Mouse (Mus musculus): Measurements from ENCODE around the gene Hbb-bt. TPM values are rescaled to one million over a fixed set of nuclear protein-coding genes. Genes with fewer than 3 reads are reported as not detected.

The Hbb-bt gene
- total and polyA plus RNA-seq, 3 experiments = 0.42 to 5.6 (median 4.3) TPM

GRCm38 (mm10) chr7:103792669-103793388 is 21.0 kb downstream of the Hbb-bt start:
- in situ Hi-C loops (cut with MboI; ENCODE audit: low pct_ligation_motif_present, low pct_unique_long_range_greater_than_20kb, low sequenced_read_pairs) (no loop called here), dilution Hi-C loops (cut with MboI; ENCODE audit: extremely low pct_ligation_motif_present, extremely low pct_unique_long_range_greater_than_20kb, low sequenced_read_pairs) (no loop called here)
- Histone ChIP-seq H3K36me3 (replicated peaks in 1 of 2; ENCODE audit: control insufficient read depth in 1 of 2, insufficient read depth in 1 of 2, low read length in 1 of 2) (no peaks in the 10 kb centered on the region), H3K4me1 (ENCODE audit: control insufficient read depth in 1 of 2, insufficient read depth in 2 of 2) (no peaks in the 10 kb centered on the region), H3K9ac (ENCODE audit: insufficient read depth, low read depth) (no peak overlapping the region), H3K4me3 (replicated peaks in 1 of 3; ENCODE audit: low read depth in 2 of 3, low read length in 2 of 3, poor library complexity in 1 of 3) (no peak overlapping the region), H3K79me2 (replicated peaks; ENCODE audit: control insufficient read depth, extremely low read depth, insufficient read depth, poor library complexity, severe bottlenecking) (no peaks in the 10 kb centered on the region), H3K4me2 (ENCODE audit: insufficient read depth, low read depth, poor library complexity, severe bottlenecking) (no peak overlapping the region), H3K9me3 (replicated peaks; ENCODE audit: low read length) (no peaks in the 10 kb centered on the region), H3K27me3 (replicated peaks) (no peaks in the 10 kb centered on the region), H3K27ac (ENCODE audit: insufficient read depth, low read depth) (no peak overlapping the region)
- DNase-seq (ENCODE audit: extremely low read depth) = peak; percentile 52
- TF ChIP-seq SMC3 (IDR thresholded peaks at IDR 0.05; ENCODE audit: low read depth, low read length) = peak; percentile 55
- 0 out of 2 replicates have a peak, but pooled peaks have one; percentile 24 for TF ChIP-seq MAZ (IDR thresholded peaks at IDR 0.05; ENCODE audit: low read depth, low read length)
- TF ChIP-seq TBP (conservative IDR thresholded peaks at IDR 0.05; ENCODE audit: low read depth, low read length) = no peak
- peak; percentile 54 for TF ChIP-seq RAD21 (IDR thresholded peaks at IDR 0.05; ENCODE audit: low read depth, low read length)
- TF ChIP-seq CTCF (conservative IDR thresholded peaks at IDR 0.05 in 1 of 2, IDR thresholded peaks at IDR 0.05 in 1 of 2; ENCODE audit: low read depth in 2 of 2, low read length in 2 of 2) = peak; percentile 27 to 65; a peak in 3 of 4 replicates

GRCm38 (mm10) chr7:103791721-103792120 is 22.1 kb downstream of the Hbb-bt start, which contains the start of gene Olfr67:
TSS of gene Olfr67 (minus strand) at chr7:103791821.
- no peak for DNase-seq (ENCODE audit: extremely low read depth)
- Histone ChIP-seq H3K4me2 (ENCODE audit: insufficient read depth, low read depth, poor library complexity, severe bottlenecking) (no peak within 1 kb of the TSS), H3K9me3 (replicated peaks; ENCODE audit: low read length) (no peaks in the 10 kb centered on the region), H3K4me1 (ENCODE audit: control insufficient read depth in 1 of 2, insufficient read depth in 2 of 2) (no peaks in the 10 kb centered on the region), H3K9ac (ENCODE audit: insufficient read depth, low read depth) (no peak within 1 kb of the TSS), H3K4me3 (replicated peaks in 1 of 3; ENCODE audit: low read depth in 2 of 3, low read length in 2 of 3, poor library complexity in 1 of 3) (no peak within 1 kb of the TSS), H3K36me3 (replicated peaks in 1 of 2; ENCODE audit: control insufficient read depth in 1 of 2, insufficient read depth in 1 of 2, low read length in 1 of 2) (no peaks in the 10 kb centered on the region), H3K27ac (ENCODE audit: insufficient read depth, low read depth) (no peak within 1 kb of the TSS), H3K27me3 (replicated peaks) (no peaks in the 10 kb centered on the region), H3K79me2 (replicated peaks; ENCODE audit: control insufficient read depth, extremely low read depth, insufficient read depth, poor library complexity, severe bottlenecking) (no peaks in the 10 kb centered on the region)
- dilution Hi-C loops (cut with MboI; ENCODE audit: extremely low pct_ligation_motif_present, extremely low pct_unique_long_range_greater_than_20kb, low sequenced_read_pairs) = no loop called here
- in situ Hi-C loops (cut with MboI; ENCODE audit: low pct_ligation_motif_present, low pct_unique_long_range_greater_than_20kb, low sequenced_read_pairs) = no loop called here
- TF ChIP-seq JUN (IDR thresholded peaks at IDR 0.05; ENCODE audit: insufficient read depth, low read depth, low read length) = no peak
- TF ChIP-seq ETS1 (conservative IDR thresholded peaks at IDR 0.05; ENCODE audit: low read depth, low read length) = no peak
- TF ChIP-seq POLR2AphosphoS2 (IDR thresholded peaks at IDR 0.05; ENCODE audit: low read depth, low read length) = no peak
- TF ChIP-seq MYC (IDR thresholded peaks at IDR 0.05; ENCODE audit: low read depth, low read length) = no peak
- no peak for TF ChIP-seq CHD1 (IDR thresholded peaks at IDR 0.05; ENCODE audit: low read depth, low read length)
- TF ChIP-seq EP300 (IDR thresholded peaks at IDR 0.05; ENCODE audit: low read length) = no peak
- TF ChIP-seq CHD2 (IDR thresholded peaks at IDR 0.05; ENCODE audit: low read length) = no peak
- TF ChIP-seq USF1 (IDR thresholded peaks at IDR 0.05; ENCODE audit: low read depth, low read length) = no peak
- TF ChIP-seq TCF12 (IDR thresholded peaks at IDR 0.05; ENCODE audit: low read depth, low read length) = no peak
- TF ChIP-seq SIN3A (IDR thresholded peaks at IDR 0.05; ENCODE audit: low read length) = no peak
